Mouse (Mus musculus) MEL (cell line): Measurements from ENCODE around the gene Plxna4. TPM values are rescaled to one million over a fixed set of nuclear protein-coding genes. Genes with fewer than 3 reads are reported as not detected.

Experiments
- DNase-seq: peaks from one replicate; pipeline ENCODE4 v3.0.0; 2011; ENCODE audit warnings: low read depth, low spot score
- H3K27ac ChIP-seq: 2 replicates; pipeline ENCODE4 v1.5.1; 2012; ENCODE audit warnings: low read depth, mild to moderate bottlenecking, control low read depth, low read length, moderate library complexity; ENCODE audit not compliant: control insufficient read depth
- H3K27me3 ChIP-seq, 2 experiments: fragments of 150-350 bp in 1 of 2; sonication (generic) in 1 of 2; 2 replicates each; pipeline ENCODE4 v1.6.1; 2012; ENCODE audit warnings: low read length in 2 of 2, mild to moderate bottlenecking in 2 of 2, improper control_type of control experiment in 1 of 2, moderate library complexity in 1 of 2; ENCODE audit not compliant: insufficient read depth in 2 of 2, control insufficient read depth in 1 of 2
- H3K36me3 ChIP-seq, 2 experiments: 2 replicates each; pipeline ENCODE4 v1.6.1; 2012 to 2014; ENCODE audit warnings: low read length in 2 of 2, improper control_type of control experiment in 1 of 2, inconsistent platforms in 1 of 2, mild to moderate bottlenecking in 1 of 2; ENCODE audit not compliant: insufficient read depth in 2 of 2, control insufficient read depth in 1 of 2
- H3K4me1 ChIP-seq, 2 experiments: fragments of 150-350 bp in 1 of 2; sonication (generic) in 1 of 2; 2 replicates each; pipeline ENCODE4 v1.6.1; 2012; ENCODE audit warnings: low read length in 2 of 2, improper control_type of control experiment in 1 of 2, mild to moderate bottlenecking in 1 of 2; ENCODE audit not compliant: insufficient read depth in 2 of 2, control insufficient read depth in 1 of 2
- H3K4me3 ChIP-seq, 2 experiments: fragments of 150-350 bp in 1 of 2; sonication (generic) in 1 of 2; 2 replicates each; pipeline ENCODE4 v1.5.1; 2012; ENCODE audit warnings: low read depth in 2 of 2, low read length in 2 of 2, mild to moderate bottlenecking in 2 of 2, moderate library complexity in 2 of 2, control low read depth in 1 of 2, improper control_type of control experiment in 1 of 2; ENCODE audit not compliant: control insufficient read depth in 1 of 2, insufficient read depth in 1 of 2
- H3K79me2 ChIP-seq: 2 replicates; pipeline ENCODE4 v1.6.1; 2012; ENCODE audit warnings: mild to moderate bottlenecking, low read length, moderate library complexity; ENCODE audit not compliant: control insufficient read depth, poor library complexity, insufficient read depth
- H3K9ac ChIP-seq: 2 replicates; pipeline ENCODE4 v1.6.1; 2012; ENCODE audit warnings: low read depth, mild to moderate bottlenecking, control low read depth, low read length, moderate library complexity; ENCODE audit not compliant: control insufficient read depth, poor library complexity, severe bottlenecking
- H3K9me3 ChIP-seq: fragments of 150-350 bp; sonication (generic); replicated peaks from 2 replicates; pipeline ENCODE4 v1.6.1; 2012; ENCODE audit warnings: mild to moderate bottlenecking, low read length, improper control_type of control experiment, moderate library complexity; ENCODE audit not compliant: insufficient read depth
- BHLHE40 ChIP-seq: IDR thresholded peaks from 2 replicates; pipeline ENCODE4 v1.6.1; 2012; ENCODE audit warnings: low read depth, mild to moderate bottlenecking, inconsistent platforms, low read length, improper control_type of control experiment, borderline replicate concordance
- CHD2 ChIP-seq: IDR thresholded peaks from 2 replicates; pipeline ENCODE4 v1.6.1; 2011; ENCODE audit warnings: low read length, improper control_type of control experiment
- CTCF ChIP-seq, 3 experiments: IDR thresholded peaks in 2 of 3; conservative IDR thresholded peaks in 1 of 3; 2 replicates each; pipeline ENCODE4 v1.5.1; 2011 to 2012; ENCODE audit warnings: low read length in 3 of 3, low read depth in 2 of 3, mild to moderate bottlenecking in 2 of 3, improper control_type of control experiment in 1 of 3, inconsistent platforms in 1 of 3, mixed read lengths in 1 of 3, moderate library complexity in 1 of 3; ENCODE audit not compliant: control insufficient read depth in 1 of 3, insufficient read depth in 1 of 3, poor library complexity in 1 of 3, severe bottlenecking in 1 of 3
- GATA1 ChIP-seq: IDR thresholded peaks from 2 replicates; pipeline ENCODE4 v1.6.1; 2011; ENCODE audit warnings: low read depth, low read length, improper control_type of control experiment
- JUND ChIP-seq: IDR thresholded peaks from 2 replicates; pipeline ENCODE4 v1.6.1; 2011; ENCODE audit warnings: low read depth, mild to moderate bottlenecking, improper control_type of control experiment, low read length
- KAT2A ChIP-seq: conservative IDR thresholded peaks from 2 replicates; pipeline ENCODE4 v1.6.1; 2012; ENCODE audit warnings: low read depth, low read length, improper control_type of control experiment, inconsistent platforms
- MAFK ChIP-seq: IDR thresholded peaks from 2 replicates; pipeline ENCODE4 v1.6.1; 2011; ENCODE audit warnings: low read depth, mild to moderate bottlenecking, low read length, improper control_type of control experiment, borderline replicate concordance
- MAZ ChIP-seq: IDR thresholded peaks from 2 replicates; pipeline ENCODE4 v1.6.1; 2012; ENCODE audit warnings: low read depth, mild to moderate bottlenecking, inconsistent platforms, low read length, improper control_type of control experiment
- MEF2A ChIP-seq: IDR thresholded peaks from 2 replicates; pipeline ENCODE4 v1.6.1; 2014; ENCODE audit warnings: low read depth, mild to moderate bottlenecking, inconsistent platforms, low read length, improper control_type of control experiment; ENCODE audit not compliant: poor library complexity, insufficient replicate concordance, severe bottlenecking; ENCODE audit errors: extremely low read depth
- MXI1 ChIP-seq: IDR thresholded peaks from 2 replicates; pipeline ENCODE4 v1.6.1; 2011; ENCODE audit warnings: mild to moderate bottlenecking, low read depth, low read length, improper control_type of control experiment
- MYC ChIP-seq: IDR thresholded peaks from 2 replicates; pipeline ENCODE4 v1.6.1; 2011; ENCODE audit warnings: low read depth, mild to moderate bottlenecking, low read length, improper control_type of control experiment, moderate library complexity
- POLR2A ChIP-seq, 2 experiments: IDR thresholded peaks; 2 replicates each; pipeline ENCODE4 v1.6.1; 2011 to 2012; ENCODE audit warnings: low read length in 2 of 2, mild to moderate bottlenecking in 2 of 2, control low read depth in 1 of 2, improper control_type of control experiment in 1 of 2, low read depth in 1 of 2, moderate library complexity in 1 of 2; ENCODE audit not compliant: control insufficient read depth in 1 of 2, insufficient read depth in 1 of 2, poor library complexity in 1 of 2
- POLR2AphosphoS5 ChIP-seq: IDR thresholded peaks from 2 replicates; pipeline ENCODE4 v1.6.1; 2012; ENCODE audit warnings: low read depth, borderline replicate concordance, mild to moderate bottlenecking, inconsistent platforms, low read length, moderate library complexity, mixed read lengths
- RAD21 ChIP-seq: IDR thresholded peaks from 2 replicates; pipeline ENCODE4 v1.6.1; 2011; ENCODE audit warnings: mild to moderate bottlenecking, low read depth, low read length, improper control_type of control experiment
- RCOR1 ChIP-seq: IDR thresholded peaks from 2 replicates; pipeline ENCODE4 v1.6.1; 2012; ENCODE audit warnings: low read depth, mild to moderate bottlenecking, inconsistent platforms, low read length, improper control_type of control experiment
- SMC3 ChIP-seq: IDR thresholded peaks from 2 replicates; pipeline ENCODE4 v1.6.1; 2011; ENCODE audit warnings: low read depth, low read length, improper control_type of control experiment
- TAL1 ChIP-seq: IDR thresholded peaks from 2 replicates; pipeline ENCODE4 v1.6.1; 2012; ENCODE audit warnings: mild to moderate bottlenecking, inconsistent platforms, low read length, moderate library complexity, mixed read lengths
- USF2 ChIP-seq, 2 experiments: IDR thresholded peaks; 2 replicates each; pipeline ENCODE4 v1.6.1; 2011 to 2012; ENCODE audit warnings: improper control_type of control experiment in 2 of 2, low read length in 2 of 2, borderline replicate concordance in 1 of 2, inconsistent platforms in 1 of 2, low read depth in 1 of 2, mild to moderate bottlenecking in 1 of 2; ENCODE audit not compliant: insufficient read depth in 1 of 2
- ZKSCAN1 ChIP-seq: IDR thresholded peaks from 2 replicates; pipeline ENCODE4 v1.6.1; 2012; ENCODE audit warnings: low read depth, mild to moderate bottlenecking, inconsistent platforms, low read length, improper control_type of control experiment, moderate library complexity
- ZMIZ1 ChIP-seq: IDR thresholded peaks from 2 replicates; pipeline ENCODE4 v1.6.1; 2012; ENCODE audit warnings: low read depth, mild to moderate bottlenecking, inconsistent platforms, low read length, improper control_type of control experiment, moderate library complexity
- ZNF384 ChIP-seq: IDR thresholded peaks from 2 replicates; pipeline ENCODE4 v1.6.1; 2012; ENCODE audit warnings: low read depth, mild to moderate bottlenecking, inconsistent platforms, low read length, improper control_type of control experiment
- polyA plus RNA-seq, 2 experiments: library from polyadenylated mRNA; stranded (reverse) in 1 of 2; unstranded in 1 of 2; fragments of >175 nt in 1 of 2; fragments of >200 nt in 1 of 2; gene quantifications; 2 replicates each; pipeline versions ENCODE4 v1.2.1 to v1.2.4; 2012; ENCODE audit warnings: low replicate concordance in 2 of 2, low read depth in 1 of 2; ENCODE audit not compliant: insufficient read length in 2 of 2, insufficient read depth in 1 of 2, missing spikeins in 1 of 2
- total RNA-seq: library from RNA; depleted of rRNA; stranded (reverse); fragments of 300-350 nt; gene quantifications from 2 replicates; pipeline ENCODE4 v1.2.3, GENCODE M21; 2012

Gene Plxna4
- total and polyA plus RNA-seq, 3 experiments = 0.01 TPM; not detected in 2

DNA sequence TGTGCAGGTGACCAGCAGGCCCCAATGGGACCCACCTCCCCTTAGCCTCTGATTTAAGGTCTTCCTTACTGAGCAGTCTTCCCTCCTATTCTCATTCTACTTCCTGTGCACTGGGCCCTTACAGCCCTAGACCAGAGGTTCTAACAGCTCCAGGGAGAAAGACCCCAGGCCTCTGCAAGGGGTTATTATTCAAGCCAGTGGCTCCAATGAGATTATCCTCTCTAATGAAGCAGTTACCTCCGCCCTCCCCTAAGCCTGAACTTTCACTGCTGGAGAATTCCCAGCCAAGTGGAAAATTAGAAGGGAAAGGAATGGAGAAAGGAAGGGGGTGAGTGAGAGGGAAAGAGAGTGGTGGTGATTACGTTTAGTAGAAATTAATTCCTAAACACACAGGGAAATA lies 345.0 kb downstream of the Plxna4 start:
- Histone ChIP-seq H3K4me1 (no peaks in the 10 kb centered on the region), H3K27ac (no peak overlapping the region), H3K79me2 (no peaks in the 10 kb centered on the region), H3K9me3 (no peaks in the 10 kb centered on the region), H3K9ac (no peak overlapping the region), H3K27me3 (no peaks in the 10 kb centered on the region), H3K4me3 (no peak overlapping the region), H3K36me3 (no peaks in the 10 kb centered on the region)
- TF ChIP-seq MAFK = no peak
- no peak for TF ChIP-seq GATA1
- DNase-seq = no peak

DNA sequence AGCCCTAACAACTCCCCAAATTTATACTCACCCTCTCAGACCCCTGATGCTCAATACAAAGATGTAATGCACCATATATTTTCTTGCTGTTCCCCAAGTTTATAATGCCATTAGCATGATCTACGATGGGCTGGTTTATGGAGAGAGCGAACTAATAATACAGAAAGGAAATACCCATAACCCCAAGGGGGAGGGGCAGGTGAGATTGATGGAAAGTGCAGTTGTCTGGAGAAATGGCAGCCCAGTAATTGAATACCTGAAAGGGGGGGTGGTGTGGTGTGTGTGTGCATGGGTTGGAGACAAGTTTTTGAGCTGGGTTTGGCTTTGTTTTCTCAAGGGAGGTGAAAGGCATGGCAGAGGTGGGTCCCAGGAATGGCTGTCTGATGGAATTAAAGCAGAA lies 356.6 kb downstream of the Plxna4 start:
- no peak for DNase-seq
- TF ChIP-seq KAT2A = no peak
- no peak for TF ChIP-seq CHD2
- TF ChIP-seq ZMIZ1 = no peak
- TF ChIP-seq POLR2AphosphoS5 = no peak
- no peak for TF ChIP-seq MYC
- no peak for TF ChIP-seq ZNF384
- no peak for TF ChIP-seq JUND
- no peak for TF ChIP-seq USF2 (IDR thresholded peaks at IDR 0.05; ENCODE audit: borderline replicate concordance in 1 of 2, insufficient read depth in 1 of 2, low read depth in 1 of 2, low read length in 2 of 2)
- Histone ChIP-seq H3K27ac (no peak overlapping the region), H3K4me1 (no peaks in the 10 kb centered on the region), H3K79me2 (no peaks in the 10 kb centered on the region), H3K9ac (no peak overlapping the region), H3K27me3 (no peaks in the 10 kb centered on the region; a peak in 1 of 4 replicates), H3K4me3 (no peak overlapping the region), H3K36me3 (no peaks in the 10 kb centered on the region), H3K9me3 (no peaks in the 10 kb centered on the region)

DNA sequence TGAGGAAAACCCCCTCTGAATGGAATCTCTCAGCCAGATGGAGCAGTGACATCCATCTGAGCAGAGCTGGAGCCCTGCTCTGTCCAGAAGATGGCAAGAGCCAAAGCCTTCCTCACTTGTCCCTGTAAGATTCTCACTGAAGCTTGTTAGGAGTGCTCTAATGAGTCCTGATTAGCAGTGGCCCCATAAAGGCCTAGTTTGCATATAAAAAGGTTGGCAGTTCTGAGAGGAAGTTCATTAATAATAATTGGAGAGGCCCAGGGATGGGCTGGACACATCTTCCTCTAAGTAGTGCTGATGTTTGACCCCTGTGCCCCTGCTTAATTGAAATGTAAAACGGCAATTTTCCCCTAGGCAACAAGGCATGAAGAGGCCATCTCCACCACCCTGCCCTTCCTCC lies 361.4 kb downstream of the Plxna4 start:
- Histone ChIP-seq H3K27me3 (no peaks in the 10 kb centered on the region), H3K9me3 (no peaks in the 10 kb centered on the region), H3K4me3 (no peak overlapping the region), H3K9ac (no peak overlapping the region), H3K4me1 (no peaks in the 10 kb centered on the region), H3K36me3 (no peaks in the 10 kb centered on the region), H3K79me2 (no peaks in the 10 kb centered on the region), H3K27ac (no peak overlapping the region)
- DNase-seq = no peak
- no peak for TF ChIP-seq MXI1
- no peak for TF ChIP-seq POLR2A (IDR thresholded peaks at IDR 0.05; ENCODE audit: control insufficient read depth in 1 of 2, insufficient read depth in 1 of 2, low read depth in 1 of 2, low read length in 2 of 2, poor library complexity in 1 of 2)
- no peak for TF ChIP-seq BHLHE40
- TF ChIP-seq TAL1 = no peak
- no peak for TF ChIP-seq MAFK
- no peak for TF ChIP-seq RCOR1
- no peak for TF ChIP-seq JUND
- no peak for TF ChIP-seq USF2 (IDR thresholded peaks at IDR 0.05; ENCODE audit: borderline replicate concordance in 1 of 2, insufficient read depth in 1 of 2, low read depth in 1 of 2, low read length in 2 of 2)
- TF ChIP-seq ZMIZ1 = no peak
- TF ChIP-seq MAZ = no peak
- TF ChIP-seq CTCF (IDR thresholded peaks at IDR 0.05 in 2 of 3, conservative IDR thresholded peaks at IDR 0.05 in 1 of 3; ENCODE audit: control insufficient read depth in 1 of 3, insufficient read depth in 1 of 3, low read depth in 2 of 3, low read length in 3 of 3, poor library complexity in 1 of 3, severe bottlenecking in 1 of 3) = no peak
- TF ChIP-seq ZKSCAN1 = no peak
- no peak for TF ChIP-seq RAD21
- no peak for TF ChIP-seq SMC3
- TF ChIP-seq MEF2A = no peak
- no peak for TF ChIP-seq CHD2
